Mouse (Mus musculus): ENCODE results near the gene Hc.

Hc gene

DNA sequence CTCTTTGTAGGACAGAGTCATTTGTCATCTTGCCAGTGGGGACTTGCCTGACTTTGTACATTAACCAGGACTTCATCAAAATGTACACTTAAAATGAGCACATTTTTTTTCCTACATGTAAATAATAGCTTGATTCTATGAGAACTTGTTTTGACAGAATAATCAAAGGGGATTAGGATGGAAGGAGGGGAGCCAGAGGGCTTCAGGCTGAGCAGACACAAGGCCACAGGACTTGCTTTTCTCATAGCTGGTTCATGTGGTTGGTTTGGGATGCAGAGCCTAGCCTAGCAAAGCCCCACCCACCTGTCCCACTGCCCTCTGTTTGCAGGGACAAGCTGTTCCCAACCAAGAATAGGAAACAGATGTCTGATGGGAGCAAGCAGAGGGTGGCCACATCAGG, 109.8 kb downstream of the Hc start:
- no peak for DNase-seq

DNA sequence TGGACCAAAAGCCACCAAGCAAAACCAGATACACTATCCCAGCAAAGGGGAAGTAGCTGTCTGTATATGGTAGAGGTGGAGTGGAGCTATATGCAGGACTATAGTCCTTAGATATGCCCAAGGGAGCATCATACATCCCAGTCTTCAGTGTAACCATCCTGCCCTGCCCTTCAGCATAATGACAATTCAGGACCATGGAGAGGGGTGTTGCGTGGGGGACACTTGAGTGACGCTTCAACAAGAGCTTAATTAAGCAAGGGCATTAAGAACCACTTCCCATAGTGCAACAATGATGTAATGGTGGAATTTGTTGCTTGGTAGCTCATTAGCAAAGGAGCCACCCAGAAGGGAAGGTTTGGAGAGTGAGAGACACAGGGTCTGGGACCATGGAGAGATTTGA, 112.6 kb downstream of the Hc start:
- DNase-seq = peak; percentile 40

DNA sequence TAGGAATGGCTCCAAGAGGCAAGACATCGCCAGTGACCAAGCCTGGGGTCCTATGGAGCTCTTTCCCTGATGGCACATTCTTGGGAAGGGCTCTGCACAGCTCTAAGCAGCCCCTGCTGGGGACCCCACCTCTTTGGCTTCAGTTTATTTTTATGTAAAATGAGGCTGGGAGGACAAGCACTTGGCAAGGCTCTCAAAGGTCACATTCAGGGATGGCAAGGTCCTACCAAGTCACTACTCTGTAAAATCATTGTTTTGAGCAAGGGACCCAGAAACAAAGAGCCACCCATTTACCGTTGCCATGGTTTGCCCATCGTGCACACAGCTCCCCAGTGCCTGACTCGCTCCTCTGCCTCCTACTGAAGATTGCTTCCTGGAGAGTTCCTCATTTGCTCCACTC, 115.2 kb downstream of the Hc start:
- DNase-seq = no peak

DNA sequence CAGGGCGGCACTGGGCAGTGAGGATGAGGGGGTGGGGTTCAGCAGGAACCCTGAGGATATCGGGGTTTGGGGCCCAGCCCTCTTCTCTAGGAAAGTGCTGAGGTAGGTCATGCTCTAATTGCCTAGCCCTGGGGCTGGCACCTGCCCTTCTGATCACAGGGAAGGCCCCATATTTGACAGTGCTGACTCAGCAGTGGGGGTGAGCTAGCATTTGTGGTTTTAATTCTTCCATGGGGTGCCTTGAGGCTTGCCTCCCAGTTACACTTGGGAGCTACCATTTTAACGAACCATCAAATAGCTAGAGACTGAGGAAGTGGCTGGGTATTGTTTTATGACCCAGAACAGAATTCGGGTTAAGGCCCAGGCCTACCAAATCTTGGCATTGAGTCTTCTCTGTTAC, 115.7 kb downstream of the Hc start:
- no peak for DNase-seq

DNA sequence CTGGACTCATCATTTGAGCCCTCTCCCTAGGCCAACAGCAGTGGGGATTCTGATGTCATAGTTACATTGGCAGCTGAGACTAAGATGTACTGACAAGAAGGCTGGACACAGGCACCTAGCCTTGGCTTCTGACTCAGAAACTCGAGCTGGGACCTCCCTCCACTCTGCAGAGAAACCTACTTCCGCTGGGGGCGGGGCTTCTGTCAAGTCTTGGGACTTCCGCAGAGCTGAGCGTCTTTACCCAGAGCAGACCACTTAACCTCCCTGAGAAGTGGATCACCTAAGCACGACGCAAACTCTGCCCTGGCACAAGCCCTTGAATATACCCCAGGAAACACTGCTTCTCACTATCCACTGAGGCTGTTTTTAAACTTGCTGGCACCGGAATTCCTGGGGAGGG, 116.5 kb downstream of the Hc start:
- peak; percentile 70 for DNase-seq

DNA sequence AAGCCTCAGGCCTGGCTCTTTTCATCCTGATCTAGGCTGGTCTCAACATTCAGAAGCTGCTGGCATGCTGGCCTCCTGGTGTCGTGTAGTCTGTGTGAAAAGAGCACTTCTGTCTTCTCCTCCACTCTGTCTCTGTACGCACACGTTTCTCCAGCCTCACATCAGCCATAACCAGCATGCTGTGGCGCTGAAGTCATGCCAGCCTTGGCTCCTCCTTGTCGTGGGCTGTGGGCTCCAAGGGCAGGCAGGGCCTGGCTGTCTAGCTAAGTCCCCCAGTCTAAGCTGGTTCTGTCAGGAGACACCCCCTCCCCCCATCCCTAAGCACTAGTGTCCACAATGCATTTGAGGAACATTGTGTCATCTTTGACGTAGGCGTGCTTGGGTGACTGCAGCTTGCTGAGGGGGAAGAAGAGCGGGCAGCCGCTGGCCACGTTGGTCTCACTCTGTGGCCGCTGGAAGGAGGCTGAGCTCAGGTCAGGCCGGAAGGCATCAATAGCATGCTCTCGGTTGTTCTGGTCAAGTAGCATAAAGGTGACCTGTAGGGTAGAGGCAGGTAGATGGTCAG, 117.6 kb downstream of the Hc start:
- no peak for DNase-seq

DNA sequence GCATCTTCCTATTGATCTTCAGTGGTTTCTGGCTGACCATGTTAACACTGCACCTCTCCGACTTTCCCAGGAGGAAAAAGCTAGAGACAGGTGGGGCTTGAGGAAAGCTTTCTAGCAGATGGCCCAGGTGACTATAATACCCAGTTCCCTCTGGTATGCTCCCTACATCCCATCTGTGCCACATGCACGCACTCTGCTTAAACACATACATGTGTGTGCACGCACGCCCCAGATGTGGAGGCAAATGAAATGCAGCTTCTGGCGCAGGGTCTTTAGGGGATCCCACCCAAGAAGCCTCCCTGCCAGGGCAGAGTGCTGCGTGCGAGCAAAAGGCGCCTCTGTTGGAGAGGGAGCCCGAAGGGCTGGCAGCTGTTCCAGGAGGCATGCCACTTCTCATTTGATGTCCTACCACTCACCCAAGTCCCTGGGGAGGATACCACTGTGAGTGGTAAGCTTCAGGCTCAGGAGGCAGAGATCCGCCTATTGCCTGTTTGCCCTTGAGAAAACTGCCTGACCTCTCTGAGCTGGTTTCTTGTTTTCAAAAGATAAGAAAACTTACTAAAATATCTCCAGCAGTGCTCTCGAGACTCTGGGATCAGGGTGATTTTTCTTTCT, 120.1 kb downstream of the Hc start:
- DNase-seq = no peak

DNA sequence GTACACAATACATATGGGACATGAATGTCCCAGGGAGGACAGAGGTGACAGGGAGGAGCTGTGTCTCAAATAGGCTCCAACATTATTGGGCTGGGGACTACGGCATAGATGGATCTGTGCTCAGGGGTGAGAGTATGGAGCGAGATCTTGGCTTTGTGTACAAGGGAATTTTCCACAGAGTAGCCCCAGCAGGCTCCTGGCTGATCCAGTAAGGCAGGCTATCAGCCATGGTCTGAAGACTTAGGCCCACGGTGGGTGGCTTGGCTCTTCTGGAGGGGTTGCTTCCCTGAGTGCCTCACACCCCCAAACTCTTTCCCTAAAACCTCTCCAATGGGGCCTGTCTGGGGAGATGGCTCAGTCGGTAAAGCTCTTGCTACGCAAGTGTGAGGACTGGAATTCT, 121.0 kb downstream of the Hc start:
- DNase-seq = no peak

DNA sequence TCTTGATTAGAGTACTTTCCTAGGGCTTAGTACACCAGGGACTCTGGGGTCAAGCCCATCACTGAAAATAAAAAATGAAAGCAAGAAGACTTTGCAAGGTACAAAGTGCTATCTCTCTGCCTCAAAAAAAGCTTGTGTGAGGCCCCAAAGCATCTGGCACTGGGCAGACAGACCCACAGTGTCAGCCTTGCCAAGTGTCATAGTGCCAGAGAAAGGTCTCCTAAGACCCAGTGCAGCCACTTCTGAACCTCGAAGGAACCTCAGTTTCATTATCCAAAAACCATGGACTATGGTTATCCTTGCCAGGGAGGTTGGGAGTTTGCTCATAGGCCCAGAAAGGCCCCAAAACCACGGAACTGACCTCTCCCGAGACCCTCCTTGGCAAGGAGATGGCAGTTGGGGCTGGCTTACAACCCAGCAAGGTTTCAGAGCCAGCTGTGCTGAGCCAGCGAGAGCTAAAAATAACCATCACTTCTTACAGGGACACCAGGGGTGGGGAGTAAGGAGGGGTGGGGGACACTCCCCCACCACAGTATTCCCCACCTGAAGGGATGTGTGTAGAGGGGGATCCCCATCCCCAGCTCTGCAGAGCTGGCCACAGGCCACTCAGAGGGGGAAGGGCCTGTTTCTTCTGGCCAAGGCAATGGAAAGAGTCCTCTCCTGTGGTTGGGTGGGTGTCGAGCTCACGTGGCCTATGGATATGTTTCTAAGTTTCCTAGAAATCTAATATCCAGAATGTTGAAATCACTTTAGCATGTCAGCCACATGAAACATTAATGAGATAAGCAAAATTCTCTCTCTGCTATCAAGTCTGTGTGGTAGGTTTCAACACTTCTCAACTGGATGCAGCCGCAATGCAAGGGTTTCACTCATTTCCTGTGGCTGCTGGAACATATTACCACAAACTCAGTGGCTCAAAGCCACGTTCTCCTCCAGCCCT, 122.7 kb downstream of the Hc start:
- DNase-seq = no peak

DNA sequence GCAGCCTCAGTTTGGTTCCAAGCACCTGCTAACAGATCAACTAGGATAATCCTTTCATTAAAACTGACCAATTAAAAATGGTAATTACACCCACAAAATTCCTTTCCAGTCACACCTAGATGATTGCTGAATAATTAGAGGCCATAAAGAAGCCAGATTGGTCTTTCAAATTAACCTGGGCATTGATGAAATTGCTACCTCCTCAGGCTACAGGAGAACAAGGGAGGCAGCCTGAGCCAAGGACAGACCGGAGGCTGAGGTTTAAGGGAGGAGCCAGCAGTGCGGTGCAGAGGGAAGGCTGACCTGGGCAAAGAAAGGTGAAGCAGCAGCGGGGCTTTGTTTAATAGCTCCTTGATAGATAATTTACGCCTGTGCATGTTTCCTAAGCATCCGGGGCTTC, 123.8 kb downstream of the Hc start:
- no peak for DNase-seq
